Mouse (Mus musculus): Measurements from ENCODE around the gene Orai1. TPM values are rescaled to one million over a fixed set of nuclear protein-coding genes. Genes with fewer than 3 reads are reported as not detected.

The Orai1 gene
- polyA plus RNA-seq, 1 experiment from 2014 or later = 12.9 TPM

DNA sequence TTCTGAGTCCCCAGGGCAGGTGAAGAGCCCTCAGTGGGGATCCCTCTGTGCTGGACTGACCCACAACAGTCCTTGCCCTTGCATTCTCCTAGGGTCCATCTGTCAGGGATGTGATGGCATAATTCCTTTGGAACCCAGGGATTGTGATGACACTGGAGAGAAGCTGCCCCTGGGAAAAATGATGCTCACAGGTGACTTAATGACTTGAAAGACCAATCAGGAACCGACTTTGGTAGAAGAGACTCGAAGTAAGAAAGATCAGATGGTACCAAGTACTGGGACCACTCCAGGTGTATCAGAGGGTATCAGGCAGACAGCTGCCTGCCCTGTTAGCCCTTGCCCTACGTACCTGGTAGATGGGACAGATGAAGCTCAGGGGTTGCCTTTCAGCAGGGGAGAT lies 32.0 kb downstream of the Orai1 start, which contains the start of gene Morn3:
TSS of gene Morn3 (minus strand) at position 101 of the 400 bp plus-strand sequence.
- Histone ChIP-seq H3K4me3 (replicated peaks; ENCODE audit: low read depth, low read length) (no peak within 1 kb of the TSS), H3K4me2 (ENCODE audit: low read length) (no peak within 1 kb of the TSS), H3K36me3 (ENCODE audit: control insufficient read depth, insufficient read depth, low read length) (no peaks in the 10 kb centered on the region), H3K27me3 (ENCODE audit: control insufficient read depth, insufficient read depth, low read length) (no peaks in the 10 kb centered on the region), H3K9me3 (ENCODE audit: control insufficient read depth, low read length) (no peaks in the 10 kb centered on the region), H3K4me1 (ENCODE audit: control insufficient read depth, insufficient read depth, low read length) (no peaks in the 10 kb centered on the region), H3K9ac (replicated peaks; ENCODE audit: low read length) (no peak within 1 kb of the TSS), H3K27ac (replicated peaks; ENCODE audit: low read depth, low read length) (no peak within 1 kb of the TSS)
- no peak for DNase-seq
- no peak for ATAC-seq (ENCODE audit: low FRiP score, low TSS enrichment)
- 87% methylated on average over 3 of the region's 3 CpGs for WGBS

DNA sequence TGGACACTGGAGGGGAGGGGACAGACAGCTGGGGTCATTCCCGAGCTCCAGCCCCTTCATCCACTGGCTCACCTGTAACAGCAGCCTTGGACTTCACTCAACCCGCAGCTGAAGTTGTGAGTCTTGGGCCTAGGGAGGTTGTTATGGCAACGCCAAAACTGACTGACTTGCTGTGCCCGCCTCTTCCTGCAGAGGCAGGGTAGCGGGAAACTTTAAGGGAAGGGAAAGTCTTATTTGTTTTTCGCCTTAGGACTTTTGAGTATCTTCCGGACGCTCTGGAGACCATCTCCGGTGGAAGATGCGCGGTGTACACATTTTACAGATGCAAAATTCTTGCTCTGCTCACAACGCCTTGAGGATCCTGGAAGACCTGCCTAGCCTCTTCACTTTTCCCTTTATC lies 34.4 kb downstream of the Orai1 start:
- H3K4me2 ChIP-seq (ENCODE audit: low read length) = peak overlapping the region; percentile 19
- H3K9ac ChIP-seq (replicated peaks; ENCODE audit: low read length) = no peak overlapping the region
- H3K4me3 ChIP-seq (replicated peaks; ENCODE audit: low read depth, low read length) = no peak overlapping the region
- H3K36me3 ChIP-seq (ENCODE audit: control insufficient read depth, insufficient read depth, low read length) = no peaks in the 10 kb centered on the region
- H3K27me3 ChIP-seq (ENCODE audit: control insufficient read depth, insufficient read depth, low read length) = no peaks in the 10 kb centered on the region
- WGBS = under 1% methylated on average over 12 of the region's 12 CpGs
- H3K9me3 ChIP-seq (ENCODE audit: control insufficient read depth, low read length) = no peaks in the 10 kb centered on the region
- H3K4me1 ChIP-seq (ENCODE audit: control insufficient read depth, insufficient read depth, low read length) = no peaks in the 10 kb centered on the region
- no peak for ATAC-seq (ENCODE audit: low FRiP score, low TSS enrichment)
- no peak overlapping the region for H3K27ac ChIP-seq (replicated peaks; ENCODE audit: low read depth, low read length)
- DNase-seq = peak; percentile 70

DNA sequence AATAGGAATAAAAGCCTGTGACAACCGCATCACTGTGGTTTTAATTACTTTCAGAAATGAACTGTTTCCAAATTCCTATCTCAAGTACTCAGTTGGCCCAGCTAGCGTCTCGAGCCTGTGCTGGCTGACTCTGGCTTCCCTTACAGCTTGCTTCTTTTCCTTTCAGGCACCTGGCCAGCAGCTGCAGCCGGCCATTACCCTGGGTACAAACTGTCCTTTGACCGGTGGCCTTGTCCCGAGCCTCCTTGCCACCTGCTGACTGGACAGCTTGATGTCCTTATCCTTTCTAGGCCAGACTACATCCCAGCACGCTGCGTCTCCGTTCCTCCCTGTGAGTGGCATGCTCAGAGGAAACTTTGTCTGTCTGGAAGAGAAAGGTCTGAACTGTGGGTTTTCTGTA lies 36.0 kb downstream of the Orai1 start:
- Histone ChIP-seq H3K4me1 (ENCODE audit: control insufficient read depth, insufficient read depth, low read length) (no peaks in the 10 kb centered on the region), H3K27ac (replicated peaks; ENCODE audit: low read depth, low read length) (no peak overlapping the region), H3K4me3 (replicated peaks; ENCODE audit: low read depth, low read length) (no peak overlapping the region), H3K36me3 (ENCODE audit: control insufficient read depth, insufficient read depth, low read length) (no peaks in the 10 kb centered on the region), H3K9me3 (ENCODE audit: control insufficient read depth, low read length) (no peaks in the 10 kb centered on the region), H3K9ac (replicated peaks; ENCODE audit: low read length) (no peak overlapping the region), H3K27me3 (ENCODE audit: control insufficient read depth, insufficient read depth, low read length) (no peaks in the 10 kb centered on the region), H3K4me2 (ENCODE audit: low read length) (no peak overlapping the region)
- ATAC-seq (ENCODE audit: low FRiP score, low TSS enrichment) (no peak), DNase-seq (no peak)
- 82% methylated on average over 9 of the region's 9 CpGs for WGBS

DNA sequence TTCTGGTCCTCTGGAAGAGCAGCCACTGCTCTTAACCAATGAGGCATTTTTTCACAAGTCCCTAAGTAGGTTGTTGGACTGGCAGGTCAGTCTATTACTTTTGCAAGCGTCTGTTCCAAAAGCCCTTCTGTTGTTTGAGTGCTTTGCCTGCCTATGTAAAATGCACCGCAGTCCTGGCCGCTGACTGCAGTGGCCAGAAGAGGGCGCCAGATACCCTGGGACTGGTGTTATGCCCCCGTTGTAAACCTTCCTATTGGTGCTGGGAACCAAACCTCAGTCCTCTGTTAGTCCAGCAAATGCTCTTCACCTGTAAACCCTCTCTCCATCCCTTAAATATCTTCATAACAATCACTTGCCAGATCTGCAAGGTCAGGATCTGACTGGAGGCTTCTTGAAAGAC lies 36.9 kb downstream of the Orai1 start:
- ATAC-seq (ENCODE audit: low FRiP score, low TSS enrichment) (no peak), DNase-seq (no peak)
- no peak overlapping the region for H3K4me3 ChIP-seq (replicated peaks; ENCODE audit: low read depth, low read length)
- no peak overlapping the region for H3K4me2 ChIP-seq (ENCODE audit: low read length)
- H3K9ac ChIP-seq (replicated peaks; ENCODE audit: low read length) = no peak overlapping the region
- H3K36me3 ChIP-seq (ENCODE audit: control insufficient read depth, insufficient read depth, low read length) = no peaks in the 10 kb centered on the region
- no peaks in the 10 kb centered on the region for H3K9me3 ChIP-seq (ENCODE audit: control insufficient read depth, low read length)
- H3K4me1 ChIP-seq (ENCODE audit: control insufficient read depth, insufficient read depth, low read length) = no peaks in the 10 kb centered on the region
- no peak overlapping the region for H3K27ac ChIP-seq (replicated peaks; ENCODE audit: low read depth, low read length)
- WGBS = 80% methylated on average over 5 of the region's 5 CpGs
- no peaks in the 10 kb centered on the region for H3K27me3 ChIP-seq (ENCODE audit: control insufficient read depth, insufficient read depth, low read length)

DNA sequence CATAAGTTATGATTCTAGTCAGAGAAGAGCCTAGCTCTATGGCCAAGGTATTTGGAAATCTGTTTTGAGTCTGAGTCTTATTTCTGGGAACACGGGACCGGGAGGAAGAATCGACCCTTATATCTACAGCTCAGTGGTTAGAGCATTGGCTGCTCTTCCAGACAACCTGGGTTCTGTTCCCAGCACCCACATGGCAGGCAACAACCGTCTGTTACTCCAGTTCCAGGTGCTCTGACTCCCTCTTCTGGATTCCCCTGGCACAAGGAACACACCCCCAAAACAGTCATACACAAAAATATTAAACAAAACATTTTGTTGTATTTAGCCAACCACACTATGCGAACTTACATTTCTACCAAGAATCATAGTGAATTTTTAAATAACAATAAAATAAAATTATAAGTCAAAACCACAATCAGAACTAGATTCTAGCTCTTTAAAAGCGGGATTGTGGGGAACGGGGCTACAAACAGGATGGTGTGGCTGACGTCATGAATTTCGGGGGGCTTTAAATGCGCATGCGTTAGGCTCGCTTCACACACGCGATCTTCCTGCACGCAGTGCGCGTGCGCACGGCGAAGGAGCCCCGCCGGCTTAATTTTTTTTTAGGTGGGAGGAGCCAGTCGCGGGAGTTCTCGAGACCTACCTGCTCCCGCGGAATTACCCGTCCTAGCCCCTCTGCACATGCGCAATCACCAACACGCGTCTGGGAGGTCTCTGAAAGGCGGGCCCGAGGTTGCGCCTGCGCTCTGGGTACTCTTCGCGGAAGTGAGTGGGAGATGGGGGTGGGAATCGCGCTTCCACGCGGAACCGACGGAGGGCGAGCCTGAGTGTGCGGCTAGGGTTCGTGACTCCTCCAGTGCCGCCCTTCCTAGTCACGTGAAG lies 42.7 kb downstream of the Orai1 start:
- WGBS = 8% methylated on average over 48 of the region's 48 CpGs
- no peaks in the 10 kb centered on the region for H3K36me3 ChIP-seq (ENCODE audit: control insufficient read depth, insufficient read depth, low read length)
- no peaks in the 10 kb centered on the region for H3K27me3 ChIP-seq (ENCODE audit: control insufficient read depth, insufficient read depth, low read length)
- no peaks in the 10 kb centered on the region for H3K9me3 ChIP-seq (ENCODE audit: control insufficient read depth, low read length)
- peak overlapping the region; percentile 36 for H3K4me3 ChIP-seq (replicated peaks; ENCODE audit: low read depth, low read length)
- DNase-seq (peak; percentile 100), ATAC-seq (ENCODE audit: low FRiP score, low TSS enrichment) (peak; percentile 97)
- H3K27ac ChIP-seq (replicated peaks; ENCODE audit: low read depth, low read length) = peak overlapping the region; percentile 55; the same call in 1 of the 2 replicates
- no peaks in the 10 kb centered on the region for H3K4me1 ChIP-seq (ENCODE audit: control insufficient read depth, insufficient read depth, low read length)
- H3K4me2 ChIP-seq (ENCODE audit: low read length) = peak overlapping the region; percentile 53
- peak overlapping the region; percentile 30; the same call in 1 of the 2 replicates for H3K9ac ChIP-seq (replicated peaks; ENCODE audit: low read length)

DNA sequence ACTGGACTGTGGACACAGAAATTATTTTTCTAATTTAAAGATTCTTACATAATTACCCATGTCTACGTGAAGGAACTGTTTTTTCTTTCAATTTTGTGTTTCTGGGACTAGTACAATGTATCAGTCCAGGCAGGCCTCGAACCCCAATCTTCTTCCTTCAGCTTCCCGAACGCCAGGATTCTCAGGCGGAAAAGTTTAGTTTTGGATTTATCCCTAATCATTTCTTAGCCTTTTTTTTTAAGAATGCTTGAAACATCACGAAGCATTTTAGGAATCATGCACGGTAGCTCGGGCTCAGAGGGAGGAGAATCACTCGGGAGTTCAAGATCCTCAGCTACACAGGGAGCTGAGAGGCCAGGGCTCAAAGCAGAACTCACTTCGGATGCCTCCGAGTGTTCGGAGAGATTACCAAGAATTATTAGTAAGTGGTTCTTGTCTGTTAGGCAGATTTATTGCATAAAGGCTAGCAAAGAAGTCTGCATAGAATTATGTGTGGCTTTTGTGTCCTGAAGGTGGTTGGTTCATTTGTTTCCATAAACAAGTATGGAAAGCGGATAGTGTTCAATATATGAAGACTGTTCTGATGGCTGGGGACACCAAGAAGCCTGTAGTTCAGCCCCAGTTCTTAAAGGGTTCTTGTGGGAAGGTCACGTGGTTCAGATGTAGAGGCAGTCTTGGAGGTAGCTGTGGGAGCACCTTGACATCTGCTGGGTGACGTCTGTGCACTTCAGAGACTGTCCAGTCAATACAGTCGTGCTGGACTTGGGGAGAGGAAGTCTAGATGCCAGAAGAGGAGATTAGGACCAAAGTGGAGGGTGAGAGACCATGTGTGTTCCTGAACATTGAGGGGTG lies 43.6 kb downstream of the Orai1 start:
- Histone ChIP-seq H3K36me3 (ENCODE audit: control insufficient read depth, insufficient read depth, low read length) (no peaks in the 10 kb centered on the region), H3K4me3 (replicated peaks; ENCODE audit: low read depth, low read length) (peak overlapping the region; percentile 36), H3K9me3 (ENCODE audit: control insufficient read depth, low read length) (no peaks in the 10 kb centered on the region), H3K9ac (replicated peaks; ENCODE audit: low read length) (peak overlapping the region; percentile 30; the same call in 1 of the 2 replicates), H3K27me3 (ENCODE audit: control insufficient read depth, insufficient read depth, low read length) (no peaks in the 10 kb centered on the region), H3K4me2 (ENCODE audit: low read length) (peak overlapping the region; percentile 53), H3K27ac (replicated peaks; ENCODE audit: low read depth, low read length) (peak overlapping the region; percentile 46; the same call in 1 of the 2 replicates), H3K4me1 (ENCODE audit: control insufficient read depth, insufficient read depth, low read length) (no peaks in the 10 kb centered on the region)
- WGBS = 44% methylated on average over 16 of the region's 16 CpGs
- DNase-seq = no peak
- ATAC-seq (ENCODE audit: low FRiP score, low TSS enrichment) = no peak

DNA sequence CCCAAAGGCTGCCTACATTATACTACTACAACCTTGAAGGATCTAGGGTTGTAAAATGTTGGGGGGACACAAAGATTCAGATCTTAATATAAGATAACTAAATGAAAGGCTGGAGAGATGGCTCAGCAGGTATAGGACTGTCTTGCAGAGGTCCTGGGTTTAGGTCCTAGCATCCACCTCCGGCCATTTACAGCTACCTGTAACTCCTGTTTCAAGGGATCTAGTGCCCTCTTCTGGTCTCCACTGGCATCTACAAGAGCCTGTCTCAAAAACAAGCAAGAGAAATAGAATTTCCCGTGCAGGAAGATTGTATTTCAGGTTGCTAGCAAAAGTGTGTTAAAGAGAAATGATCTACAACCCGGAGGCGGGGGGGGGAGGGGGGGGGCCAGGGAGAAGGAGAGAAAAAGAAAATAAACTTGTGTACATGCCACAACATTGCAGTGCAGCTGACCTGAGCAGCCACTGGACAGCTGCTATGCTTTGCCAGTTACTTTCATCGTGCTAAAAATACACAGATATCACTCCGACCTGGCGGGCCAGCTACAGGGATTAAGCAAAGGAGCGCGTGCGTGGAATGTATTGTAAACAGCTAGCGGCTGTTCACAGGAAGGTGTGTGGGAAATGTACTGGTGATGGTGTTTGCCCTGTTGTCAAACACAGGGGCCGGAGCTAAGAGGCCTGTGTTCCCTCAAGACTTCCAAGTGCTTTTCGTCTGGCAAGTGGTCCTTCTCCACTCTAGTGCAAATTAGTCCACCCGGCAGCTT lies 45.1 kb downstream of the Orai1 start:
- Histone ChIP-seq H3K4me3 (replicated peaks; ENCODE audit: low read depth, low read length) (no peak overlapping the region), H3K27ac (replicated peaks; ENCODE audit: low read depth, low read length) (no peak overlapping the region), H3K9ac (replicated peaks; ENCODE audit: low read length) (no peak overlapping the region), H3K36me3 (ENCODE audit: control insufficient read depth, insufficient read depth, low read length) (no peaks in the 10 kb centered on the region), H3K27me3 (ENCODE audit: control insufficient read depth, insufficient read depth, low read length) (no peaks in the 10 kb centered on the region), H3K9me3 (ENCODE audit: control insufficient read depth, low read length) (no peaks in the 10 kb centered on the region), H3K4me1 (ENCODE audit: control insufficient read depth, insufficient read depth, low read length) (no peaks in the 10 kb centered on the region), H3K4me2 (ENCODE audit: low read length) (no peak overlapping the region)
- ATAC-seq (ENCODE audit: low FRiP score, low TSS enrichment) (no peak), DNase-seq (peak; percentile 50)
- WGBS = 44% methylated on average over 14 of the region's 14 CpGs

DNA sequence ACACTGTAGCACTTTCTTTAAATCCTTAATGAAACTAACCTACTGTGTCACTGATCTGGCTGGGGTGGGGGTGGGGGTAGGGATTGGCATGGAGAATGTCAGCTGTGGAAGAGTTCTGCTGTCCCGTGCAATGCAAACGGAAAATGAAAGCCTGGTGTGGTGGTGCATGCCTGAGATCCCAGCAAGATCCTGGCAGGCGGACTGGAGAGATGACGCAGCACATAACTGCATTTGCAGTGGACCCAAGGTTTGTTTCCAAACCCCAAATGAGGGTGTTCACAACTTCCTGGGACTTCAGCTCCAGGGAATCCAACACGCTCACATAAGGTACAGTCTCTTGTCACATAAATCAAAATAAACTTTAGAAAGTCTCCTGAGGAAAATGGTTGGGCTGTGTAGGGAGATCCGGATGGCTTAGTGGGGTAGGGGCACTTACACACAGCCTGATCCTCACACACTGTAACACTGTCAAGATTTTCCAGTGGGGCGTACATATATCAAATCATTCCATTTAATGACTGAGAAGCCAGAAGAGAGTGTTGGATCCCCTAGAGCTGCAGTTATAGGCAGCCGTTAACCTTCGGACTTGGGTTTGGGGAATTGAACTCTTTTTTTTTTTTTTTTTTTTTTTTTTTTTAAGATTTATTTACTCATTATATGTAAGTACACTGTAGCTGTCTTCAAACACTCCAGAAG lies 46.0 kb downstream of the Orai1 start:
- no peaks in the 10 kb centered on the region for H3K9me3 ChIP-seq (ENCODE audit: control insufficient read depth, low read length)
- DNase-seq (no peak), ATAC-seq (ENCODE audit: low FRiP score, low TSS enrichment) (no peak)
- 89% methylated on average over 9 of the region's 9 CpGs for WGBS
- H3K9ac ChIP-seq (replicated peaks; ENCODE audit: low read length) = no peak overlapping the region
- H3K27me3 ChIP-seq (ENCODE audit: control insufficient read depth, insufficient read depth, low read length) = no peaks in the 10 kb centered on the region
- H3K4me3 ChIP-seq (replicated peaks; ENCODE audit: low read depth, low read length) = no peak overlapping the region
- no peak overlapping the region for H3K4me2 ChIP-seq (ENCODE audit: low read length)
- no peaks in the 10 kb centered on the region for H3K36me3 ChIP-seq (ENCODE audit: control insufficient read depth, insufficient read depth, low read length)
- H3K4me1 ChIP-seq (ENCODE audit: control insufficient read depth, insufficient read depth, low read length) = no peaks in the 10 kb centered on the region
- H3K27ac ChIP-seq (replicated peaks; ENCODE audit: low read depth, low read length) = no peak overlapping the region

Data from midbrain, embryonic 14.5 days (tissue).